Mouse (Mus musculus): ENCODE results near the gene Bin2.

- TF ChIP-seq CTCF (IDR thresholded peaks at IDR 0.05; ENCODE audit: control insufficient read depth, insufficient read depth, insufficient read length) = no peak
- no peak for TF ChIP-seq USF1 (IDR thresholded peaks at IDR 0.05; ENCODE audit: low read depth)
- no peak for TF ChIP-seq MAX (IDR thresholded peaks at IDR 0.05)
- no peak for TF ChIP-seq MYOG (IDR thresholded peaks at IDR 0.05; ENCODE audit: control insufficient read depth, extremely low read depth, insufficient read length)
- TF ChIP-seq CEBPB (IDR thresholded peaks at IDR 0.05; ENCODE audit: low read depth) = no peak
- no peak for TF ChIP-seq FOSL1 (IDR thresholded peaks at IDR 0.05; ENCODE audit: insufficient read depth, low read length, poor library complexity, severe bottlenecking)
Measured at GRCm38 (mm10) chr15:100623754-100624153, 45.6 kb downstream of the Bin2 start.

All from C2C12 (cell line).